Mouse (Mus musculus) CH12.LX (cell line): ENCODE data around the gene Lrrc30.

Experiments
- BHLHE40 ChIP-seq: IDR thresholded peaks from 2 replicates; pipeline ENCODE4 v1.6.1; 2011; ENCODE audit warnings: mild to moderate bottlenecking, low read depth, low read length, improper control_type of control experiment
- CTCF ChIP-seq, 2 experiments: IDR thresholded peaks in 1 of 2; conservative IDR thresholded peaks in 1 of 2; 2 replicates each; pipeline ENCODE4 v1.5.1; 2011 to 2012; ENCODE audit warnings: low read depth in 2 of 2, low read length in 2 of 2, improper control_type of control experiment in 1 of 2, inconsistent platforms in 1 of 2, mild to moderate bottlenecking in 1 of 2, moderate library complexity in 1 of 2
- EP300 ChIP-seq: IDR thresholded peaks from 2 replicates; pipeline ENCODE4 v1.6.1; 2011; ENCODE audit warnings: low read length, improper control_type of control experiment
- HCFC1 ChIP-seq: IDR thresholded peaks from 2 replicates; pipeline ENCODE4 v1.6.1; 2012; ENCODE audit warnings: low read depth, mild to moderate bottlenecking, inconsistent platforms, low read length, improper control_type of control experiment
- PAX5 ChIP-seq: IDR thresholded peaks from 2 replicates; pipeline ENCODE4 v1.6.1; 2012; ENCODE audit warnings: low read length, inconsistent platforms, mixed read lengths
- POLR2A ChIP-seq: IDR thresholded peaks from 2 replicates; pipeline ENCODE4 v1.6.1; 2011; ENCODE audit warnings: low read depth, mild to moderate bottlenecking, improper control_type of control experiment, low read length

DNA sequence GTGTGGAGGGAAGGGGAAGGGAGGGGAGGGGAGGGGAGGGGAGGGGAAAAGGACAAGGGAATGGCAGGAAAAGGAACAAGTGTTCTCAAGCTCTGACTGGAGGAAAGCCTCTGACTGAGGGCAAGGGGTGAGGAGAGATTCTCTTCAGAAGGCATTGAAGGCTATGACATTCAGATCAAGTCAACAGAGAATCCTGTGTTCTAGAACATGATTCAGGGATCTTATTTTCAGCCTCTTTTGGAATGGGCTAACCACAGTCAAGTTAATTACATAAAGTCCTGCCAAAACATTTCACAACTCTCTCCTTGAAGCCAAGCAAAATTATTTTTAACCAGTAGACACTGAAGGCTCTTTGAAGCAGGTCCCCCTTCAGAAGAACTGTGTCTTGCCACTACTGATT, 9.1 kb upstream of the Lrrc30 start:
- TF ChIP-seq PAX5 (no peak), CTCF (conservative IDR thresholded peaks at IDR 0.05 in 1 of 2, IDR thresholded peaks at IDR 0.05 in 1 of 2; ENCODE audit: low read depth in 2 of 2, low read length in 2 of 2) (no peak), BHLHE40 (no peak), HCFC1 (no peak), POLR2A (no peak), EP300 (no peak)
